Mouse (Mus musculus): ENCODE measurements around the gene Ccdc157. TPM values are rescaled to one million over a fixed set of nuclear protein-coding genes. Genes with fewer than 3 reads are reported as not detected.
"Not testable (repeated sequence)": the region's sequence is repeated elsewhere in the genome, so short reads cannot be mapped to it uniquely, and the experiment has no call there.

The Ccdc157 gene
- polyA plus RNA-seq, 1 experiment from 2014 or later, result 0.52 TPM

DNA sequence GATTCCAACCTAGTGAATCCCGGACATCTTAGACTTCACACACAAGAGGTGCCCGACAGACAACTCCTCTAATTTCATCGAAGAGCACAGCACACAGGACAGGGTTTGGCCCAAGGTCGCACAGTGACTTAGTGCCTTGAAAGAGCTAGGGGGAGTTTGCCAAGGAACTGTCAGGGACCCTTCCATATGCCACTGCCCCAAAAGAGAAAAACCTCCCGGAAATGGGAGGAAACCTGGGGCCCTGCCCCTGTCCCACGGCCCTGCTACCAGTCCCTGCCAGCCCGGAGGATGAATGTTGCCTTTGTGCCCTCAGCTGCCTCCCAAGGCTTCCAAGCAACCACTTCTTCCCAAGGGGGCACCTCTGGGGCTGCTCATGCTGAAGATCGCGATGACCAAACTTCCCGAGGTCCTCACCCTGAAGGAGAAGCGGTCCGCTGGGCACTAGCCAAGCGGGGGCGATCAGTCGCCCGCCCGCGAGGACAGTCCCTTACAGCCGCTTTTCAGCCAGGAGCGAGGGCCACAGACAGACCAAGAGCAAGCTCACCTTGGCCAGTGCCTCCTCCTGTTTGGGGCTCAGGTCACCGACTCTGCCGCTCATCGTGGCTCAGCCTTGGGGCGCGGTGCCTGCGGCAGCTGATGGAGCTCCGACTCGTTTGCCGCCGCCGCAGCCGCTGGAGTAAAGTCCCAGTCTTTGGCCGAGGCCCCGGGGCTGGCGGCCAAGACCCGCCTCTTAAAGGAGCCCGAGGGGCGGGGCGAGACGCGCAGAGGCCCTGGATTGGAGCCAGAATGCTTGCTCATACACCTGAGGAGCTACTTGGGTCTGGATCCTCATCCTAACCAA lies 41.8 kb downstream of the Ccdc157 start:
- TF ChIP-seq EP300 (IDR thresholded peaks at IDR 0.05; ENCODE audit: low read depth) (no peak), CTCF (IDR thresholded peaks at IDR 0.05; ENCODE audit: low read depth) (no peak)
- Histone ChIP-seq H3K4me1 (ENCODE audit: insufficient read depth) (peaks cover 56% of the 10 kb centered on the region), H3K4me3 (ENCODE audit: low read depth, low read length) (peak overlapping the region; percentile 67), H3K9ac (replicated peaks) (peak overlapping the region; percentile 85), H3K36me3 (replicated peaks; ENCODE audit: insufficient read depth, low read length) (no peaks in the 10 kb centered on the region), H3K27ac (ENCODE audit: low read depth) (peak overlapping the region; percentile 81), H3K27me3 (ENCODE audit: insufficient read depth, low read length) (no peaks in the 10 kb centered on the region), H3K4me2 (ENCODE audit: low read depth, low read length) (peak overlapping the region; percentile 77), H3K9me3 (ENCODE audit: low read length) (no peaks in the 10 kb centered on the region)
- DNase-seq, result peak; percentile 80
- 5% methylated on average over 38 of the region's 41 CpGs for WGBS (ENCODE audit: insufficient replicate concordance)
- ATAC-seq, result peak; percentile 43

DNA sequence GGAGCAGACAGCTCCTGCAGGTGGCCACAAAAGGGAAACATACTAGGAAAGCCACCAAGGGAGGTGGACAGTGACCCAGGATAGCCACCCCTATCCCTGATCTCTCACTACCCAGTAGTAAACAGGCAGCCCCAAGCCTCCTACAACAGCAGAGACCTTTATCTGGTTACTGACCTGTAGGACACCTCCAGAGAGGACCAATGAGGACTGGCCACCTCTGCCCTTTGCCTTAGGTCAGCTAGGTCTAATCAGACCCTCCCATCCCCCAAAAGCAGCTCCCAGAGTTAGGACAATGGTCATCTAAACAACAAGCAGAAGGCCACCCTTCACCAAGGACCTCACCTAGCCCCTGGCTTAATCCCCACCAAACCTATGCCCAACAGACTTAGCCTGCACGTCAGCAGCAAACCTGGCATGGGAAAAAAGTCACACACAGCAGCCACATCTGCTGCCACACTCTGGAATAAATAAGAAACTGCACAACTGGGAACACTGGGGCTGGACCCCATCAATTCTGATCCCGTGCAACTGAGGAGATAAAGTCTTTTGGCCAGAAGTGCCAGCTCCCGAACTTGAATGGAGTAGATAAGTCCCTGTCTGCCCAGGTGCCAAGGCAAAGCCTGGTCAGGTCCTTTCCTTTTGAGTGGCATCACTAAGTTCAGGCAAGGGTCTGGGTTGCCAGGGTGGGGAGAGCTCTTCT lies 42.6 kb downstream of the Ccdc157 start:
- Histone ChIP-seq H3K27me3 (ENCODE audit: insufficient read depth, low read length) (no peaks in the 10 kb centered on the region), H3K9ac (replicated peaks) (peak overlapping the region; percentile 85), H3K4me2 (ENCODE audit: low read depth, low read length) (peak overlapping the region; percentile 77), H3K36me3 (replicated peaks; ENCODE audit: insufficient read depth, low read length) (no peaks in the 10 kb centered on the region), H3K4me1 (ENCODE audit: insufficient read depth) (peaks cover 55% of the 10 kb centered on the region), H3K4me3 (ENCODE audit: low read depth, low read length) (peak overlapping the region; percentile 67), H3K9me3 (ENCODE audit: low read length) (no peaks in the 10 kb centered on the region), H3K27ac (ENCODE audit: low read depth) (peak overlapping the region; percentile 81)
- DNase-seq (peak; percentile 51), ATAC-seq (peak; percentile 86)
- peak; percentile 41; the same call in 1 of the 2 replicates for TF ChIP-seq CTCF (IDR thresholded peaks at IDR 0.05; ENCODE audit: low read depth)
- no peak for TF ChIP-seq EP300 (IDR thresholded peaks at IDR 0.05; ENCODE audit: low read depth)
- WGBS (ENCODE audit: insufficient replicate concordance), result 15% methylated on average over 3 of the region's 3 CpGs

DNA sequence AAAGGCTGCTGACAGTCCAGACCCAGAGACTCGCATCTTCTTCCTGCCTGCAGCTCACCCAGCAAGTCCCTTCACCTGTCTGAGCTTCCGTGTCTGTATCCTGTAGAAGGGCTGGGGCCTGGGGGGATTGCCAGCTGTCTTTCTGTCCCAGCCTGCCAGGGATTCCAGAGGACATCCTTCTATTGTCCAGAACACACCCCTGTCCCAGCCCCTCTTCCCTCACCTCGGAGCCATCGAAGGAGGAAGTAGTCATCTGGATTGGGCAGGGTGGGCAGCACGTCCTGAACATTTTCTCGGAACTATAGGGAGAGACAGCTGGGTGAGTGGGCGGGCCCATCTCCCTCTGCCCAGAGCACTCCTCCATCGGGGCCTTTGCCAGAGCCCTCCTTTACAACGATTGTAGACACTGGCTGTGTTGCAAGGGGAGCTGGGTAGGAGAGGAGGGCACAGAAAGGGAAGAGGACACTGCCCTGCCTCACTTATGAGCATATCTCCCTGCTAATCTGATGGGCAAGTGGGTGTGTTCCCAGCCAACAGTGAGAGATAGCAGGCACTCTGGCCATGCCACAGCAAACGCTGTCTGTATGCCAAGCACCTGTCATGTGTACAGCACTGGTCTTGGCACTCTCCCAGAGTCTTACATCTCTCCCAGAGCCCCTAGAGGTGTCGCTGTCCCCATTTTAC lies 43.5 kb downstream of the Ccdc157 start:
- peak overlapping the region; percentile 67 for H3K4me3 ChIP-seq (ENCODE audit: low read depth, low read length)
- peak overlapping the region; percentile 81 for H3K27ac ChIP-seq (ENCODE audit: low read depth)
- H3K9ac ChIP-seq (replicated peaks), result peak overlapping the region; percentile 85
- no peaks in the 10 kb centered on the region for H3K36me3 ChIP-seq (replicated peaks; ENCODE audit: insufficient read depth, low read length)
- H3K9me3 ChIP-seq (ENCODE audit: low read length), result no peaks in the 10 kb centered on the region
- TF ChIP-seq CTCF (IDR thresholded peaks at IDR 0.05; ENCODE audit: low read depth) (peak; percentile 20; the same call in 1 of the 2 replicates), EP300 (IDR thresholded peaks at IDR 0.05; ENCODE audit: low read depth) (no peak; the same call in 1 of the 2 replicates)
- H3K4me1 ChIP-seq (ENCODE audit: insufficient read depth), result peaks cover 53% of the 10 kb centered on the region
- 25% methylated on average over 11 of the region's 11 CpGs for WGBS (ENCODE audit: insufficient replicate concordance)
- ATAC-seq, result peak; percentile 39
- H3K27me3 ChIP-seq (ENCODE audit: insufficient read depth, low read length), result no peaks in the 10 kb centered on the region
- H3K4me2 ChIP-seq (ENCODE audit: low read depth, low read length), result peak overlapping the region; percentile 77
- peak; percentile 46 for DNase-seq

DNA sequence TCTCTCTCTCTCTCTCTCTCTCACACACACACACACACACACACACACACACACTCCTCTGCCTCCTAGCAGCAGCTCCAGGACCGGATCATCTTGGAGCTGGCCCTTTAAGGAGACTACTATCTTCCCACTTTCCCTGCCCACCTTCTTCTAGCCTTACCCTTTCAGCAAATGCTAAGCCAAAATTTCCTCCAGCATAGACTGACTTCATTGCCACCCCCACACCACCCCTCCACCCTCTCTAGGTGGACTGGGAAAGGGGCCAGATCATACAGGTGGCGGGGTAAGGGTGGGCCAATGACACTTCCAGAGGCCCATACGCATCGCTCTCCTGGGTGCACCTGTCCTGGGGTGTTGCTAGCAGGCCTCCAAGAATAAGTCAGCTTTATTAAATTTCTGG lies 44.7 kb downstream of the Ccdc157 start:
- WGBS (ENCODE audit: insufficient replicate concordance), result 79% methylated on average over 4 of the region's 4 CpGs
- Histone ChIP-seq H3K4me2 (ENCODE audit: low read depth, low read length) (peak overlapping the region; percentile 77), H3K4me3 (ENCODE audit: low read depth, low read length) (no peak overlapping the region), H3K9ac (replicated peaks) (no peak overlapping the region), H3K27ac (ENCODE audit: low read depth) (no peak overlapping the region), H3K4me1 (ENCODE audit: insufficient read depth) (peaks cover 53% of the 10 kb centered on the region), H3K36me3 (replicated peaks; ENCODE audit: insufficient read depth, low read length) (peaks cover 4% of the 10 kb centered on the region), H3K9me3 (ENCODE audit: low read length) (no peaks in the 10 kb centered on the region), H3K27me3 (ENCODE audit: insufficient read depth, low read length) (no peaks in the 10 kb centered on the region)
- no peak for DNase-seq
- TF ChIP-seq CTCF (IDR thresholded peaks at IDR 0.05; ENCODE audit: low read depth) (no peak), EP300 (IDR thresholded peaks at IDR 0.05; ENCODE audit: low read depth) (no peak)
- ATAC-seq, result no peak

DNA sequence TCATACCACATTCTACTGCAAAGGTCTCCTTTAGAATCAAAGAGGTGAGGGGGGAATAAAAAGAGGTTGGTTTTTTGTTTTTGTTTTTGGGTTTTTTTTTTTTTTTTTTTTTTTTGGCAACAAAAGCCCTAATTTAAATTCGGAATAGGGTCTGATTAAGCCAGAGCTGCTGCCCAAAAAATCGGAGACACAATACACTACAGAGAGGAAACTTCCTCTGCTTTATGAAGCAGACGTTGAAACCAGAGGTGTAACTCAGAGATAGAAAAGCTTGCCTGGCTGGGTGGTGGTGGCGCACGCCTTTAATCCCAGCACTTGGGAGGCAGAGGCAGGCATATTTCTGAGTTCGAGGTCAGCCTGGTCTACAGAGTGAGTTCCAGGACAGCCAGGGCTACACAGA lies 45.6 kb downstream of the Ccdc157 start:
- not testable (repeated sequence) for H3K9me3 ChIP-seq (ENCODE audit: low read length); H3K9ac ChIP-seq (replicated peaks); H3K4me2 ChIP-seq (ENCODE audit: low read depth, low read length); ATAC-seq; H3K36me3 ChIP-seq (replicated peaks; ENCODE audit: insufficient read depth, low read length); DNase-seq; H3K4me3 ChIP-seq (ENCODE audit: low read depth, low read length); H3K27me3 ChIP-seq (ENCODE audit: insufficient read depth, low read length); H3K27ac ChIP-seq (ENCODE audit: low read depth)
- 75% methylated on average over 6 of the region's 6 CpGs for WGBS (ENCODE audit: insufficient replicate concordance)
- peaks cover 52% of the 10 kb centered on the region for H3K4me1 ChIP-seq (ENCODE audit: insufficient read depth)

DNA sequence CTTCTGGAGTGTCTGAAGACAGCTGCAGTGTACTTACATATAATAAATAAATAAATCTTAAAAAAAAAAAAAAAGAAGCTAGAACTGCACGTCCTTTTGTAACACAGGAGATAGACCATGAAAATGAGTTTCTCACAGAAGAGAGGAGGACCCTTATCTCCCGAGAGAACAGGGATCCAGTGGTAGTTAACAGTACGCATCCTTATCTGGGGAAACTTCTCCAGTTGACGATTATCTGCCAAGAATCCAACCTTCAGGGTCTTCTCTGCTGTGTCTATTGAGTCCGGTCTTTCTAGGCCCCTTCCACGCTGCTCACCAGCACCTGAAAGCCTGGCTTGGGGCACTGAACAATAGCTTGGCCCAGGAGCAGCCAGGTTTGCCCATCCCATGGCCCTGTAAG lies 46.1 kb downstream of the Ccdc157 start:
- no peak overlapping the region for H3K4me2 ChIP-seq (ENCODE audit: low read depth, low read length)
- H3K27me3 ChIP-seq (ENCODE audit: insufficient read depth, low read length), result no peaks in the 10 kb centered on the region
- peaks cover 46% of the 10 kb centered on the region for H3K4me1 ChIP-seq (ENCODE audit: insufficient read depth)
- peaks cover 12% of the 10 kb centered on the region for H3K36me3 ChIP-seq (replicated peaks; ENCODE audit: insufficient read depth, low read length)
- H3K9ac ChIP-seq (replicated peaks), result no peak overlapping the region
- H3K4me3 ChIP-seq (ENCODE audit: low read depth, low read length), result no peak overlapping the region
- no peak for ATAC-seq
- H3K27ac ChIP-seq (ENCODE audit: low read depth), result no peak overlapping the region
- WGBS (ENCODE audit: insufficient replicate concordance), result 61% methylated on average over 6 of the region's 6 CpGs
- no peak for TF ChIP-seq CTCF (IDR thresholded peaks at IDR 0.05; ENCODE audit: low read depth)
- no peak for TF ChIP-seq EP300 (IDR thresholded peaks at IDR 0.05; ENCODE audit: low read depth)
- no peaks in the 10 kb centered on the region for H3K9me3 ChIP-seq (ENCODE audit: low read length)
- no peak for DNase-seq
